Mouse (Mus musculus) heart, embryonic 13.5 days (tissue): Measurements from ENCODE around the gene Ank2. TPM values are rescaled to one million over a fixed set of nuclear protein-coding genes. Genes with fewer than 3 reads are reported as not detected.

ENCODE experiments used
- ATAC-seq: fragments of 200-750 bp; cut with Nextera tagmentation; 2 replicates; pipeline ENCODE4 v1.8.0; 2017; ENCODE audit warnings: moderate TSS enrichment; ENCODE audit not compliant: insufficient number of reproducible peaks, low FRiP score, low TSS enrichment; ENCODE audit errors: extremely low read depth
- H3K27ac ChIP-seq: fragments of 300-500 bp; sonication (generic); replicated peaks from 2 replicates; pipeline ENCODE4 v1.5.1; 2015; ENCODE audit warnings: moderate library complexity, mild to moderate bottlenecking, inconsistent platforms
- H3K27me3 ChIP-seq: fragments of 300-500 bp; sonication (generic); replicated peaks from 2 replicates; pipeline ENCODE4 v1.6.1; 2015; ENCODE audit warnings: mild to moderate bottlenecking, inconsistent platforms
- H3K36me3 ChIP-seq: fragments of 300-500 bp; sonication (generic); 2 replicates; pipeline ENCODE4 v1.6.1; 2015; ENCODE audit warnings: mild to moderate bottlenecking, inconsistent platforms
- H3K4me1 ChIP-seq: fragments of 300-500 bp; sonication (generic); 2 replicates; pipeline ENCODE4 v1.6.1; 2015; ENCODE audit warnings: inconsistent platforms
- H3K4me2 ChIP-seq: fragments of 300-500 bp; sonication (generic); 2 replicates; pipeline ENCODE4 v1.6.1; 2015; ENCODE audit warnings: inconsistent platforms, mild to moderate bottlenecking, moderate library complexity
- H3K4me3 ChIP-seq: fragments of 300-500 bp; sonication (generic); 2 replicates; pipeline ENCODE4 v1.5.1; 2015; ENCODE audit warnings: moderate library complexity, mild to moderate bottlenecking, inconsistent platforms
- H3K9ac ChIP-seq: fragments of 300-500 bp; sonication (generic); 2 replicates; pipeline ENCODE4 v1.6.1; 2015; ENCODE audit warnings: inconsistent platforms, mild to moderate bottlenecking, moderate library complexity
- H3K9me3 ChIP-seq: fragments of 300-500 bp; sonication (generic); 2 replicates; pipeline ENCODE4 v1.6.1; 2016; ENCODE audit warnings: inconsistent platforms
- WGBS: fragments of 180-500 bp; shearing (Covaris S2); methylation state at CpG from one replicate; pipeline ENCODE4 v1.1.7; 2015; ENCODE audit warnings: mixed read lengths; 5-methylcytosine and 5-hydroxymethylcytosine counted together
- polyA plus RNA-seq: library from polyadenylated mRNA; unstranded; fragments of >200 nt; fragmentation: Nextera tagmentation; extraction: Ambion mirVana; gene quantifications from 2 replicates; pipeline ENCODE4 v1.2.1, GENCODE M21; 2015

Gene Ank2
- polyA plus RNA-seq, 1 experiment from 2014 or later = 27.6 TPM

- H3K4me1 ChIP-seq = no peaks in the 10 kb centered on the region
- H3K9me3 ChIP-seq = no peaks in the 10 kb centered on the region
- WGBS = 71% methylated on average over 3 of the region's 3 CpGs
- H3K27ac ChIP-seq = no peak overlapping the region
- H3K9ac ChIP-seq = no peak overlapping the region
- ATAC-seq = no peak
- H3K4me3 ChIP-seq = no peak overlapping the region
- H3K36me3 ChIP-seq = no peaks in the 10 kb centered on the region
- H3K27me3 ChIP-seq = no peaks in the 10 kb centered on the region
- no peak overlapping the region for H3K4me2 ChIP-seq
These were observed 512.5 kb downstream of the Ank2 start for GRCm38 (mm10) chr3:126986687-126987086.

GRCm38 (mm10) chr3:126982814-126983213 lies 516.3 kb downstream of the Ank2 start:
- H3K4me2 ChIP-seq = no peak overlapping the region
- no peak overlapping the region for H3K27ac ChIP-seq
- H3K9me3 ChIP-seq = no peaks in the 10 kb centered on the region
- H3K27me3 ChIP-seq = no peaks in the 10 kb centered on the region
- no peaks in the 10 kb centered on the region for H3K4me1 ChIP-seq
- H3K4me3 ChIP-seq = no peak overlapping the region
- H3K9ac ChIP-seq = no peak overlapping the region
- no peak for ATAC-seq
- no peaks in the 10 kb centered on the region for H3K36me3 ChIP-seq
- 88% methylated on average over 5 of the region's 5 CpGs for WGBS

GRCm38 (mm10) chr3:126981163-126981562 lies 518.0 kb downstream of the Ank2 start:
- Histone ChIP-seq H3K4me1 (no peaks in the 10 kb centered on the region), H3K27me3 (no peaks in the 10 kb centered on the region), H3K4me2 (no peak overlapping the region), H3K4me3 (no peak overlapping the region), H3K27ac (no peak overlapping the region), H3K9me3 (no peaks in the 10 kb centered on the region), H3K9ac (no peak overlapping the region), H3K36me3 (no peaks in the 10 kb centered on the region)
- WGBS = 71% methylated on average over 3 of the region's 3 CpGs
- ATAC-seq = no peak

- H3K27ac ChIP-seq = no peak overlapping the region
- H3K27me3 ChIP-seq = no peaks in the 10 kb centered on the region
- no peak overlapping the region for H3K4me2 ChIP-seq
- H3K4me1 ChIP-seq = no peaks in the 10 kb centered on the region
- H3K36me3 ChIP-seq = 0 out of 2 replicates have a peak, but pooled peaks cover 5% of the 10 kb centered on the region
- no peak overlapping the region for H3K4me3 ChIP-seq
- ATAC-seq = no peak
- no peak overlapping the region for H3K9ac ChIP-seq
- no peaks in the 10 kb centered on the region for H3K9me3 ChIP-seq
- 82% methylated on average over 3 of the region's 3 CpGs for WGBS
These were observed 519.5 kb downstream of the Ank2 start for GRCm38 (mm10) chr3:126979635-126980034.

- ATAC-seq = no peak
These were observed 520.3 kb downstream of the Ank2 start for GRCm38 (mm10) chr3:126978768-126979410.

GRCm38 (mm10) chr3:126977399-126977798 lies 521.8 kb downstream of the Ank2 start:
- H3K27ac ChIP-seq = no peak overlapping the region
- no peak overlapping the region for H3K4me2 ChIP-seq
- H3K9ac ChIP-seq = no peak overlapping the region
- H3K4me3 ChIP-seq = no peak overlapping the region
- no peak for ATAC-seq
- 67% methylated on average over 6 of the region's 6 CpGs for WGBS
- no peaks in the 10 kb centered on the region for H3K4me1 ChIP-seq
- 0 out of 2 replicates have a peak, but pooled peaks cover 8% of the 10 kb centered on the region for H3K36me3 ChIP-seq
- no peaks in the 10 kb centered on the region for H3K9me3 ChIP-seq
- H3K27me3 ChIP-seq = no peaks in the 10 kb centered on the region

More at GRCm38 (mm10) chr3:126978768-126979410, 520.3 kb downstream of the Ank2 start:
- Histone ChIP-seq H3K4me2 (no peak overlapping the region), H3K9me3 (no peaks in the 10 kb centered on the region), H3K27ac (no peak overlapping the region), H3K9ac (no peak overlapping the region), H3K36me3 (0 out of 2 replicates have a peak, but pooled peaks cover 5% of the 10 kb centered on the region), H3K4me3 (no peak overlapping the region), H3K27me3 (no peaks in the 10 kb centered on the region), H3K4me1 (no peaks in the 10 kb centered on the region)
- 58% methylated on average over 11 of the region's 11 CpGs for WGBS

GRCm38 (mm10) chr3:126976793-126977192 lies 522.4 kb downstream of the Ank2 start:
- Histone ChIP-seq H3K4me3 (no peak overlapping the region), H3K9me3 (no peaks in the 10 kb centered on the region), H3K27ac (no peak overlapping the region), H3K27me3 (no peaks in the 10 kb centered on the region), H3K9ac (no peak overlapping the region), H3K36me3 (0 out of 2 replicates have a peak, but pooled peaks cover 8% of the 10 kb centered on the region), H3K4me2 (no peak overlapping the region), H3K4me1 (no peaks in the 10 kb centered on the region)
- ATAC-seq = no peak
- 80% methylated on average over 16 of the region's 16 CpGs for WGBS

- no peaks in the 10 kb centered on the region for H3K9me3 ChIP-seq
- no peak for ATAC-seq
- WGBS = 61% methylated on average over 5 of the region's 5 CpGs
- H3K4me3 ChIP-seq = no peak overlapping the region
- no peaks in the 10 kb centered on the region for H3K4me1 ChIP-seq
- no peak overlapping the region for H3K4me2 ChIP-seq
- H3K27ac ChIP-seq = no peak overlapping the region
- no peaks in the 10 kb centered on the region for H3K27me3 ChIP-seq
- no peak overlapping the region for H3K9ac ChIP-seq
- H3K36me3 ChIP-seq = 0 out of 2 replicates have a peak, but pooled peaks cover 8% of the 10 kb centered on the region
These were observed 523.7 kb downstream of the Ank2 start for GRCm38 (mm10) chr3:126975409-126975808.

- Histone ChIP-seq H3K9me3 (no peaks in the 10 kb centered on the region), H3K27me3 (no peaks in the 10 kb centered on the region), H3K4me2 (no peak overlapping the region), H3K27ac (no peak overlapping the region), H3K36me3 (0 out of 2 replicates have a peak, but pooled peaks cover 8% of the 10 kb centered on the region), H3K4me3 (no peak overlapping the region), H3K9ac (no peak overlapping the region), H3K4me1 (peaks cover 9% of the 10 kb centered on the region; the same call in 1 of the 2 replicates)
- no peak for ATAC-seq
- 70% methylated on average over 2 of the region's 2 CpGs for WGBS
These were observed 525.6 kb downstream of the Ank2 start for GRCm38 (mm10) chr3:126973551-126973950.

GRCm38 (mm10) chr3:126971531-126971930 lies 527.6 kb downstream of the Ank2 start:
- no peak for ATAC-seq
- H3K9me3 ChIP-seq = no peaks in the 10 kb centered on the region

GRCm38 (mm10) chr3:126968721-126969120 lies 530.4 kb downstream of the Ank2 start:
- 58% methylated on average over 2 of the region's 2 CpGs for WGBS
- Histone ChIP-seq H3K27ac (no peak overlapping the region), H3K4me2 (no peak overlapping the region), H3K27me3 (no peaks in the 10 kb centered on the region), H3K36me3 (peaks cover 11% of the 10 kb centered on the region), H3K9me3 (no peaks in the 10 kb centered on the region), H3K4me1 (peaks cover 9% of the 10 kb centered on the region; the same call in 1 of the 2 replicates), H3K4me3 (no peak overlapping the region), H3K9ac (no peak overlapping the region)
- ATAC-seq = no peak

More at GRCm38 (mm10) chr3:126971531-126971930, 527.6 kb downstream of the Ank2 start:
- no peak overlapping the region for H3K27ac ChIP-seq
- no peak overlapping the region for H3K4me2 ChIP-seq
- WGBS = 89% methylated on average over 9 of the region's 9 CpGs
- 0 out of 2 replicates have a peak, but pooled peaks cover 8% of the 10 kb centered on the region for H3K36me3 ChIP-seq
- H3K4me1 ChIP-seq = peaks cover 9% of the 10 kb centered on the region; the same call in 1 of the 2 replicates
- H3K4me3 ChIP-seq = no peak overlapping the region
- H3K9ac ChIP-seq = no peak overlapping the region
- no peaks in the 10 kb centered on the region for H3K27me3 ChIP-seq

GRCm38 (mm10) chr3:126965767-126966166 lies 533.4 kb downstream of the Ank2 start:
- H3K9me3 ChIP-seq = no peaks in the 10 kb centered on the region
- H3K4me1 ChIP-seq = peaks cover 9% of the 10 kb centered on the region; the same call in 1 of the 2 replicates
- H3K27ac ChIP-seq = no peak overlapping the region
- H3K9ac ChIP-seq = no peak overlapping the region
- no peaks in the 10 kb centered on the region for H3K27me3 ChIP-seq
- H3K4me3 ChIP-seq = no peak overlapping the region
- H3K4me2 ChIP-seq = no peak overlapping the region
- peaks cover 16% of the 10 kb centered on the region for H3K36me3 ChIP-seq
- no peak for ATAC-seq
- 66% methylated on average over 2 of the region's 2 CpGs for WGBS
